Mouse (Mus musculus) ovary, adult 10 weeks (tissue): Measurements from ENCODE around the gene Fitm2. TPM values are rescaled to one million over a fixed set of nuclear protein-coding genes. Genes with fewer than 3 reads are reported as not detected.

Experiments
- polyA plus RNA-seq: library from polyadenylated mRNA; stranded (reverse); fragments of 350-450 nt; fragmentation: Illumina TruSeq; extraction: RNeasy Lipid Tissue Mini Kit (QIAGEN cat#74804); gene quantifications from one replicate; pipeline ENCODE4 v1.2.3, GENCODE M21; 2014

The Fitm2 gene
- polyA plus RNA-seq: 12.5 TPM

DNA sequence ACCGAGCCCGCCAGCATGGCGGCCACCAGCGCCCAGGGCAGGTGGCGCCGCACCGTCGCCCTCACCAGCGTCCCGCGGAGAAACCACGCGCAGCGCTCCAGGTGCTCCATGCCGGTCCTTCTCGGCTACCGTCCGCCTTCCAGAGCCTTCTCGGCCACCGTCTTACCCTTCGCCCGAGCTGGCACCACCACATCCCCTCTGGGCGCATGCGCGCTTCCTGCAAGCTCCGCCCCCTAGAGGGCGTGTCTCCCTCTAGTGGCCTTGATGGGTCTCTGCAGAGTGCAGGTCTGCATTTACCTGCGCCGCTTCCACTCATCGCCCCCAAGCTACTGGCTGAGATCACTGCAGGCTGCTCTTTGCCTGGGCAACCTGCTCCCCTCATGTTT, at the start of gene Fitm2:
Fitm2 (minus strand) TSS at position 164 of the 386 bp plus-strand sequence.

GRCm38 (mm10) chr2:163506300-163507004, 34.0 kb upstream of the Fitm2 start, which contains the start of gene Hnf4a:
TSS of gene Hnf4a (plus strand) at chr2:163506808.

GRCm38 (mm10) chr2:163492018-163492417, 19.6 kb upstream of the Fitm2 start, which contains the start of gene R3hdml:
TSS of gene R3hdml (plus strand) at chr2:163492318.

DNA sequence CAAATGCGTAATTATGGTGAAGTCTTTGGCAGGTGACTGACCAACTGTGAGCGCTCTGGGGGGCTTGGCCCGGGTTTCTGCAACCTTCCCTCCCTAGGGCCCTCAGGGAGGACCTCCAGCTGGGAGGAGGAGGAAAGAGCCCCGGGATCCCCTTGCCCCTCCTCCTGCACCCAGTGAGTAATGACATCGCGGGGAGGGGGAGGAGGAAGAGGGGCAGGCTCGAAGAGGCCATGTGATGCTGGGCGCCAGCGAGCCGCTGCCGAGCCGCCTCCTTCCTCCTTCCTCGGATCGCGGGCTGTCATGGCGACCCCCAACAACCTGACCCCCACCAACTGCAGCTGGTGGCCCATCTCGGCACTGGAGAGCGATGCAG, 34.2 kb downstream of the Fitm2 start, which contains the start of gene Gdap1l1:
Gdap1l1 (plus strand) TSS at position 231 of the 373 bp plus-strand sequence.

GRCm38 (mm10) chr2:163424597-163424996, 47.8 kb downstream of the Fitm2 start, which contains the start of gene Oser1:
TSS of gene Oser1 (minus strand) at chr2:163424697.

Other genes with a start within 250 kb of the Fitm2 start
- 0.43 TPM for gene Jph2, start 74.6 kb downstream of the Fitm2 start, polyA plus RNA-seq
- gene Oser1, start 47.9 kb downstream of the Fitm2 start, polyA plus RNA-seq: 74.4 TPM
- gene Gdap1l1, start 34.2 kb downstream of the Fitm2 start, polyA plus RNA-seq: not detected
- gene R3hdml, start 19.7 kb upstream of the Fitm2 start, polyA plus RNA-seq: not detected
- 0.14 TPM for gene Hnf4a, start 34.2 kb upstream of the Fitm2 start, polyA plus RNA-seq
- 26.6 TPM for gene Ttpal, start 129.7 kb upstream of the Fitm2 start, polyA plus RNA-seq
- gene Serinc3, start 172.5 kb upstream of the Fitm2 start, polyA plus RNA-seq: 1,466 TPM
- gene Pkig, start 185.8 kb upstream of the Fitm2 start, polyA plus RNA-seq: 32.4 TPM